Mouse (Mus musculus) limb, embryonic 12.5 days (tissue): ENCODE data around the gene Isyna1. TPM values are rescaled to one million over a fixed set of nuclear protein-coding genes. Genes with fewer than 3 reads are reported as not detected.

Source experiments
- ATAC-seq: fragments of 200-750 bp; cut with Nextera tagmentation; 2 replicates; pipeline ENCODE4 v1.8.0; 2017; ENCODE audit warnings: low read depth, moderate TSS enrichment; ENCODE audit not compliant: insufficient number of reproducible peaks, insufficient read depth, low FRiP score, low TSS enrichment
- H3K27ac ChIP-seq: fragments of 300-500 bp; sonication (generic); 2 replicates; pipeline ENCODE4 v1.5.1; 2016; ENCODE audit warnings: mild to moderate bottlenecking, moderate library complexity
- H3K27me3 ChIP-seq: fragments of 300-500 bp; sonication (generic); 2 replicates; pipeline ENCODE4 v1.6.1; 2016; ENCODE audit warnings: mild to moderate bottlenecking, moderate library complexity
- H3K36me3 ChIP-seq: fragments of 300-500 bp; sonication (generic); 2 replicates; pipeline ENCODE4 v1.6.1; 2016; ENCODE audit warnings: mild to moderate bottlenecking, moderate library complexity
- H3K4me1 ChIP-seq: fragments of 300-500 bp; sonication (generic); replicated peaks from 2 replicates; pipeline ENCODE4 v1.6.1; 2016
- H3K4me2 ChIP-seq: fragments of 300-500 bp; sonication (generic); 2 replicates; pipeline ENCODE4 v1.6.1; 2016; ENCODE audit warnings: mild to moderate bottlenecking, moderate library complexity
- H3K4me3 ChIP-seq: fragments of 300-500 bp; sonication (generic); replicated peaks from 2 replicates; pipeline ENCODE4 v1.5.1; 2016; ENCODE audit warnings: mild to moderate bottlenecking
- H3K9ac ChIP-seq: fragments of 300-500 bp; sonication (generic); replicated peaks from 2 replicates; pipeline ENCODE4 v1.6.1; 2016; ENCODE audit warnings: mild to moderate bottlenecking, moderate library complexity
- H3K9me3 ChIP-seq: fragments of 300-500 bp; sonication (generic); 2 replicates; pipeline ENCODE4 v1.6.1; 2016; ENCODE audit warnings: mild to moderate bottlenecking, moderate library complexity
- WGBS: fragments of 180-500 bp; shearing (Covaris S2); methylation state at CpG from one replicate; pipeline ENCODE4 v1.1.7; 2016; 5-methylcytosine and 5-hydroxymethylcytosine counted together
- polyA plus RNA-seq: library from polyadenylated mRNA; unstranded; fragments of >200 nt; fragmentation: Nextera tagmentation; extraction: Ambion mirVana; gene quantifications from 2 replicates; pipeline ENCODE4 v1.2.1, GENCODE M21; 2016

Gene Isyna1
- polyA plus RNA-seq, 1 experiment from 2014 or later, result 180 TPM

GRCm38 (mm10) chr8:70560096-70560495, 34.1 kb upstream of the Isyna1 start:
- Histone ChIP-seq H3K36me3 (peaks cover 7% of the 10 kb centered on the region; the same call in 1 of the 2 replicates), H3K9me3 (no peaks in the 10 kb centered on the region), H3K9ac (no peak overlapping the region), H3K4me3 (no peak overlapping the region), H3K4me1 (peaks cover 7% of the 10 kb centered on the region), H3K27me3 (no peaks in the 10 kb centered on the region), H3K4me2 (no peak overlapping the region), H3K27ac (no peak overlapping the region)
- 74% methylated on average over 2 of the region's 2 CpGs for WGBS
- no peak for ATAC-seq

GRCm38 (mm10) chr8:70560564-70560963, 33.6 kb upstream of the Isyna1 start:
- H3K27me3 ChIP-seq, result no peaks in the 10 kb centered on the region
- no peak for ATAC-seq
- no peak overlapping the region for H3K4me3 ChIP-seq
- no peak overlapping the region for H3K4me2 ChIP-seq
- H3K4me1 ChIP-seq, result peaks cover 12% of the 10 kb centered on the region
- WGBS, result 81% methylated on average over 3 of the region's 3 CpGs
- H3K36me3 ChIP-seq, result peaks cover 5% of the 10 kb centered on the region; the same call in 1 of the 2 replicates
- no peak overlapping the region for H3K27ac ChIP-seq
- H3K9ac ChIP-seq, result no peak overlapping the region
- H3K9me3 ChIP-seq, result no peaks in the 10 kb centered on the region

- H3K4me2 ChIP-seq, result no peak overlapping the region
- 0 out of 2 replicates have a peak, but pooled peaks cover under 1% of the 10 kb centered on the region for H3K36me3 ChIP-seq
- 74% methylated on average over 4 of the region's 4 CpGs for WGBS
- no peaks in the 10 kb centered on the region for H3K27me3 ChIP-seq
- peaks cover 16% of the 10 kb centered on the region for H3K4me1 ChIP-seq
- ATAC-seq, result no peak
- H3K9me3 ChIP-seq, result no peaks in the 10 kb centered on the region
- H3K9ac ChIP-seq, result no peak overlapping the region; the same call in 1 of the 2 replicates
- H3K27ac ChIP-seq, result no peak overlapping the region
- no peak overlapping the region for H3K4me3 ChIP-seq
Measured at GRCm38 (mm10) chr8:70561357-70561756, 32.8 kb upstream of the Isyna1 start.

DNA sequence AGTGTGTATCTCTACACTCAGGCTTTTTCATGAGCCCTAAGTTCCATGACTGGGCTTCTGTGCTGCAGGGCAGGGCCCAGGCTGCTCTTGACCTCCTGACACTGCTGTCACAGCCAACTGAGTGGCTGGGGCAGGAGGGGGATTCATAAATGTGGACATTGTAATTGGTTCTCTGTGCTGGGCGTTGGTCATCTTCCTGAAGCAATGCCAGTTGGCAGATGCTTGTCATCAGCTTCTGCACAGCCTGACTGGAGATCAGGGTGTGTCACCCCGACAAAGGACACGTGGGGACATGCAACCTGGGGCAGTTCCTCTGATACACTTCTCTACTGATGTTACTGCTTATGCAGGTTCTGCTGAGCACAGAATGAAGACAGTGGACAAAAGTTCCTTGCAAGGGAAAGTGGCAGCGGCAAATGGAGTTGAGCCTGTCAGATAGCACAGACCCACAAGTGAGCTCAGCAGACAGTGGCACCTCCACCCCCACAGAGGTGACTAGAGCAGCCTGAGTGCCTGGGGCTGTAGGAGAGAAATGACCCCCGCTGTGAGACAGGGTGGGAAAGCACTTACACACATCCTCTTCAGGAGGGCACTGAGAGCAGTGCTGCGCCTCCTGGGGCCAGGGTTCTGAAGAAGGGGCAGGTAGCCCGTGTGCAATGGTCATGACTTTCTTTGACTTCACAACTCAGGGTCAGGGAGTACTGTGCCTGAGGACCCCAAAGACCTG, 32.2 kb upstream of the Isyna1 start:
- ATAC-seq, result no peak
- no peaks in the 10 kb centered on the region for H3K9me3 ChIP-seq
- H3K4me3 ChIP-seq, result no peak overlapping the region
- H3K27me3 ChIP-seq, result no peaks in the 10 kb centered on the region
- no peak overlapping the region for H3K4me2 ChIP-seq
- no peak overlapping the region for H3K27ac ChIP-seq
- no peak overlapping the region; the same call in 1 of the 2 replicates for H3K9ac ChIP-seq
- 77% methylated on average over 7 of the region's 7 CpGs for WGBS
- no peaks in the 10 kb centered on the region for H3K36me3 ChIP-seq
- H3K4me1 ChIP-seq, result peaks cover 16% of the 10 kb centered on the region

DNA sequence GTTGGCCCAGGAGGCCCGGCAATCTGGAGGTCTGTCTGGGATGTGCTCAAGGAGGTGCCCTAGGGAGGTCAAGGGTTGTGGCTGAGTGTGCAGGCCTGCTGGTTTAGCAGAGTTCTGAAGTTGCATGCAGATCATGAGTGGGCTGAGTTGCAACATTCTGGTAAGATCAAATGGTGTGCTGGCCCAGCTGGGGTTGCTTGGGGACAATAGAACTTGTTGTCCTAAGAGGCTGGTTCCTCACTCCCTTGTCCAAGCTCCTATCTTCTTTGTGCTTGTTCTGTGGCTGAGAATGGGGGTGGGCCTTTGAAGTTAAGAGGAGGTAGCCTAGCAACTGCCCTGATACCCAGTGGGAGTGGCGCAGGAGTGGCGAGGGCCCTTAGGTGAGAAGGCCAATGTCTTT, 31.4 kb upstream of the Isyna1 start:
- no peak overlapping the region for H3K4me2 ChIP-seq
- H3K9me3 ChIP-seq, result no peaks in the 10 kb centered on the region
- no peak overlapping the region for H3K9ac ChIP-seq
- WGBS, result 87% methylated on average over 3 of the region's 3 CpGs
- H3K4me3 ChIP-seq, result no peak overlapping the region
- H3K36me3 ChIP-seq, result no peaks in the 10 kb centered on the region
- peaks cover 16% of the 10 kb centered on the region for H3K4me1 ChIP-seq
- no peak overlapping the region for H3K27ac ChIP-seq
- ATAC-seq, result no peak
- no peaks in the 10 kb centered on the region for H3K27me3 ChIP-seq

DNA sequence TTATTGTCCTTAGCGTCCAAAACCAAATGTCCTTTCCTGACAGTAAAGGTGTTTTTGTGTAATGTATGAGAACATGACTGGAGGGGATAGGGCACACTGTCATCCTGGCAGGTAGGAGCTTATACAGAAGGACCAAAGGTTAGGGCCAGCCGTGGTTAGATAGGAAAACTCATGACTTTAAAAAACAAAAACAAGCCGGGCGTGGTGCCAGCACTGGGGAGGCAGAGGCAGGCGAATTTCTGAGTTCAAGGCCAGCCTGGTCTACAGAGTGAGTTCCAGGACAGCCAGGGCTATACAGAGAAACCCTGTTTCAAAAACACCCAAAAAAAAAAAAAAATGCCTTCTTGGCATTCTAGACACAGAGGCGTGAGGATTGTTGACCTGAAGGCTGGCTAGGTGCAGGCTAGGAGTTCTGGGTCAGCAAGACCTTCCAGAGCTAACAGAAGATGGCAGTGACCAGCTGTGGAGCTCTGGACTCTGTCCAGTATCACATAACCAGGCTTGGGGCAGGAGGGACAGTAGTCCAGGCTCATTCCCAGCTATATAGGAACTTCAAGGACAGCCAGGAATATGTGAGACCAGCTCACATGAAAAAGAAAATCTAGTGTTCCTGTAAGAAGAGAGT, 30.3 kb upstream of the Isyna1 start:
- no peak overlapping the region for H3K4me3 ChIP-seq
- peaks cover 13% of the 10 kb centered on the region for H3K4me1 ChIP-seq
- H3K27me3 ChIP-seq, result no peaks in the 10 kb centered on the region
- no peak for ATAC-seq
- H3K36me3 ChIP-seq, result no peaks in the 10 kb centered on the region
- H3K4me2 ChIP-seq, result no peak overlapping the region
- H3K9me3 ChIP-seq, result no peaks in the 10 kb centered on the region
- no peak overlapping the region for H3K27ac ChIP-seq
- 91% methylated on average over 6 of the region's 6 CpGs for WGBS
- no peak overlapping the region for H3K9ac ChIP-seq

DNA sequence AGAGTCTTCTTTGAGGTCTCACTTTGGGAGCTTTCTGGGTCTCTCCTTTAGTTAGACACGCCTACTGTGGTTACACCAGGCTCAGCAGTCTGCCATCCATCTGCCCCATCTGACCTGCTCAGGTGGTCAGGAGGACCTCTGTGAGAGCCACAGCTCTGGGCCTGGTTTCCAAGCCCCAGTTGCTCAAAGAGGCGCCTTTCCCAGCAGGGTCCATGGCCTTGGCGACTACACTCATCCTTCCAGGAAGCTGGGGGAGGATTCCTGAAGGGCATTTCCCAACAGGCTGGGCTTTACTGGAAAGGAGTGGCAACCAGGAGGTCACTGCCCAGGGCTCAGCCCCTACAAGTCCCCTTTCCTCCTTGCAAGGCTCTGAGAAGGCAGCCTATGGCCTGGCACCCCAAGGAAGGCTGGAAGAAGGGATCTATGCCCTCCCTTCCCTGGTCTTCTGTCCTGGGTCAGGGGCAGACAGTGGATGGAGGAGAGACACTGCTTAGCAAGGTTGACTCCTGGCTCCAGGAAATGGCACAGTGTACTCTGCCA, 29.4 kb upstream of the Isyna1 start:
- Histone ChIP-seq H3K27ac (no peak overlapping the region), H3K4me2 (no peak overlapping the region), H3K27me3 (no peaks in the 10 kb centered on the region), H3K9ac (0 out of 2 replicates have a peak overlapping the region, but pooled peaks have one; percentile 12), H3K9me3 (no peaks in the 10 kb centered on the region), H3K4me1 (peaks cover 13% of the 10 kb centered on the region), H3K4me3 (no peak overlapping the region), H3K36me3 (peaks cover 2% of the 10 kb centered on the region; the same call in 1 of the 2 replicates)
- 73% methylated on average over 3 of the region's 3 CpGs for WGBS
- no peak for ATAC-seq

DNA sequence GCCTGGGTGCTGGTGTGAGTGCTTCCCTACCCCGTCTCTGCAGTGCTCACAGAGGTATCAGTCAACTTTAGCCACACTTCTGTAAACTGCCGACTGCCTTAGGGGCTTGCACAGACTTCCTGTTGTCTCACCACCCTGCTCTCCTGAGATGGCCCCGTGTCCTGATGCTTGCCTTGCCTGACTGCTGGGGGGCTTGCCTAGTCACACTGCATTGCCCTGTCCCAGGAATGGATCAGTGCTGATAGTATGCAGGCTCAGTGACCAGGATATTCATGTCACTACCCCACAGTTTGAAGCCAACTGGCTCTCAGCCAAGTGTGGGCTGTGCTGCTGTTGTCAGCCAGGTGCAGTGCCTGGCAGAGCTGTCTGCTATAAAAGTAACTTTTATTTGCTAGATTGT, 28.6 kb upstream of the Isyna1 start:
- 66% methylated on average over 3 of the region's 3 CpGs for WGBS
- no peak for ATAC-seq
- H3K4me3 ChIP-seq, result no peak overlapping the region

GRCm38 (mm10) chr8:70570360-70570759, 23.8 kb upstream of the Isyna1 start:
- ATAC-seq, result peak; percentile 17; the same call in 1 of the 2 replicates

More for the DNA sequence above, 28.6 kb upstream of the Isyna1 start:
- H3K9ac ChIP-seq, result no peak overlapping the region
- no peak overlapping the region for H3K4me2 ChIP-seq
- peaks cover 13% of the 10 kb centered on the region for H3K4me1 ChIP-seq
- H3K36me3 ChIP-seq, result peaks cover 3% of the 10 kb centered on the region; the same call in 1 of the 2 replicates
- no peaks in the 10 kb centered on the region for H3K27me3 ChIP-seq
- no peaks in the 10 kb centered on the region for H3K9me3 ChIP-seq
- peak overlapping the region; percentile 53 for H3K27ac ChIP-seq

DNA sequence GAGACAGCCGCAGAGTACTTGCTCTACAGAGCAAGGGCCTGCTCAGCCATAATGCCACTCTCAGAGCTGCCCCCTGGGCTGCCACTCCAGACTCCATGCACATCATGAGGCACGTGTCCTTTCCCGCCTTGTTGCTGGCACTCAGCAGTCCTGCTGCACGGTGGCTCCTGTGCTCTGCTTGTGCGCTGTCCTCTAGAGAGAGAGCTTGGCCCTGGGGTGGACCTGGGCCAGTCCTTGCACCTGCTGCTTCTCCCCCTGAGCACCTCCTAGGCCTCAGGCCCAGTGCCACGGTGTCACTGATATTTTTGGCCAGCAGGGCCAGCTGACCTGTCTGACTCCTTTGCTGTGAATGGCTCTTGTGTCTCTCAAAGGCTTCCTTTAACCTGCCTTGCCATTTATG, 23.2 kb upstream of the Isyna1 start:
- Histone ChIP-seq H3K9me3 (no peaks in the 10 kb centered on the region), H3K4me3 (no peak overlapping the region), H3K27me3 (no peaks in the 10 kb centered on the region), H3K4me2 (no peak overlapping the region), H3K27ac (no peak overlapping the region), H3K4me1 (no peaks in the 10 kb centered on the region; the same call in 1 of the 2 replicates), H3K36me3 (peaks cover 26% of the 10 kb centered on the region; the same call in 1 of the 2 replicates), H3K9ac (no peak overlapping the region)
- ATAC-seq, result no peak
- WGBS, result 88% methylated on average over 6 of the region's 6 CpGs

More at GRCm38 (mm10) chr8:70570360-70570759, 23.8 kb upstream of the Isyna1 start:
- peaks cover 25% of the 10 kb centered on the region; the same call in 1 of the 2 replicates for H3K36me3 ChIP-seq
- H3K9me3 ChIP-seq, result no peaks in the 10 kb centered on the region
- H3K9ac ChIP-seq, result no peak overlapping the region
- H3K27ac ChIP-seq, result no peak overlapping the region
- no peak overlapping the region for H3K4me3 ChIP-seq
- H3K27me3 ChIP-seq, result no peaks in the 10 kb centered on the region
- H3K4me2 ChIP-seq, result no peak overlapping the region
- peaks cover 6% of the 10 kb centered on the region for H3K4me1 ChIP-seq

DNA sequence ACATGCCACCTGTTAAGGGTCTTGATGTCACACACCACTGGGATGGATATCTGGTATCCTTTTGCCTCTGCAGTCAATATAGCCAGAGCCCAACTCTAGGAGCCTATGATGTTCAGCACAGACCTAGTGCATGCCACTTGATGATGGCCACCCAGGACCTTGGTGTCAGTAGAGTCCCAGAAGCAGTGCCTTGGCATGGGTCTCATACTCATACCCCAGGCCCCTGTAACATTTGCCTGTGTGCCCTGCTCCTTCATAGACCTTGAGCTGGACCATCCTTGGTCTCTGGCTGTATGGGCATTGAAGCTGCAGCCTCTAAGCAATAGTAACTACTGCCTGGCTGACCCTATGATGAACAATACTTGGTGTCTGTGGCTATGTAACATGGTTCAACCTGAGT, 19.9 kb upstream of the Isyna1 start:
- no peaks in the 10 kb centered on the region for H3K9me3 ChIP-seq
- H3K9ac ChIP-seq, result no peak overlapping the region
- H3K27me3 ChIP-seq, result no peaks in the 10 kb centered on the region
- no peak for ATAC-seq
- no peak overlapping the region for H3K4me2 ChIP-seq
- no peaks in the 10 kb centered on the region for H3K4me1 ChIP-seq
- no peak overlapping the region for H3K27ac ChIP-seq
- peaks cover 52% of the 10 kb centered on the region for H3K36me3 ChIP-seq
- no peak overlapping the region for H3K4me3 ChIP-seq
